Mouse (Mus musculus): Measurements from ENCODE around the gene Irx5.

Irx5 gene

DNA sequence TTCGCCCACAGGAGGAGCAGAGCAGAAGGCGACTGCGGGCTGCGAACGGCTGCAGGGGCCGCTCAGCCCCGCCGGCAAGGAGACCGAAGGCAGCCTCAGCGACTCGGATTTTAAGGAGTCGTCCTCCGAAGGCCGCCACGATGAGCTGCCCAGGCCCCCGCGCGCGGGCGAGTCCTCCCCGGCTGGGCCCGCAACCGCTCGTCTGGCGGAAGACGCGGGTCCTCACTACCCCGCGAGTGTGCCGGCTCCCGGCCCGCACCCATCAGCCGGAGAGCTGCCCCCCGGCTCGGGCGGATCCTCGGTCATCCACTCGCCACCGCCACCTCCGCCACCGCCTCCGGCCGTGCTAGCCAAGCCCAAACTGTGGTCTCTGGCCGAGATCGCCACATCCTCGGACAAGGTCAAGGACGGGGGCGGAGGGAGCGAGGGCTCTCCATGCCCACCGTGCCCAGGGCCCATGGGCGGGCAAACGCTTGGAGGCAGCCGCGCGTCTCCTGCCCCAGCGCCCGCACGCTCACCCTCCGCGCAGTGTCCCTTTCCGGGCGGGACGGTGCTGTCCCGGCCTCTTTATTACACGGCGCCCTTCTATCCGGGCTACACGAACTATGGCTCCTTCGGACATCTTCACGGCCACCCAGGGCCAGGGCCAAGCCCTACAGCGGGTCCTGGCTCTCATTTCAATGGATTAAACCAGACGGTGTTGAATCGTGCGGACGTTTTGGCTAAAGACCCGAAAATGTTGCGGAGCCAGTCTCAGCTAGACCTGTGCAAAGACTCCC is 2.8 kb downstream of the Irx5 start:
- DNase-seq (ENCODE audit: low spot score): peak; percentile 15

DNA sequence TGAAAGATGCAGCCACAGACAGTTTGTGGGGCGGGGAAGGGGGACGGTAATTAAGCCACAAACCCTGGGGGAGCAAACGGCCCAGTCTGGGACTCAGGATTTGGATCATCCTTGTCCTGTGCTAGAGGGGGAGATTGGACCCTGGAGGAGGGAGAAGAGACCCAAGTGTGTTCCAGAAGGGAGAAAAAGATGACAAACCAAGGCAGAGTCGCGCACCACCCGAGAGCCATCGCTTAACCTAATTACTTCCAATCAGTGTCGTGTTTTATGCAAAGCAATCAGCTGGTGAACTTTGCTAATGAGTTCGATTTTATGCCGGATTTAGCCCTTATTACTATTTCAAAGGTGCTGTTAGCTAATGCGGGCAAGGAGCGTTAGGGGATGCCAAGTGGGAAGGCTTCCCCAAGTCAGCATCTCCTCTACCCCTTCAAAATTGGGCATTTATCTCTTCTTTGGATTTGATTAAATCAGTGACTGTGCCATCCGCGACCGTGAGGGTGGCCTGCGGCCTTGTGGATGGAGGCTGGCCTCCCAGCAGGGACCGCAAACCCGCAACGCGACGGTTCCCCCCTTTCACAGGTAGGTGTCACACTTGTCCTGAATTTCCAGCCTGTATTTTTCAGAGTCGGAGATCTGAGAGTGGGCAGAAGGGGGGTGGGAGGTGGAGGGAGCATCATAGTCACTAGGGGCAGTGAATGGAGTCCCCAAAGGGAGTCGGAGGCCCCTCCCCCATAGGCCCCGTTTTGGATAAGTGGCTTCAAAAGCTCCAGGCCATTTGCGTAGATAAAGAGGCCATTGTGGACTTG is 4.3 kb downstream of the Irx5 start:
- peak; percentile 36 for DNase-seq (ENCODE audit: low spot score)

DNA sequence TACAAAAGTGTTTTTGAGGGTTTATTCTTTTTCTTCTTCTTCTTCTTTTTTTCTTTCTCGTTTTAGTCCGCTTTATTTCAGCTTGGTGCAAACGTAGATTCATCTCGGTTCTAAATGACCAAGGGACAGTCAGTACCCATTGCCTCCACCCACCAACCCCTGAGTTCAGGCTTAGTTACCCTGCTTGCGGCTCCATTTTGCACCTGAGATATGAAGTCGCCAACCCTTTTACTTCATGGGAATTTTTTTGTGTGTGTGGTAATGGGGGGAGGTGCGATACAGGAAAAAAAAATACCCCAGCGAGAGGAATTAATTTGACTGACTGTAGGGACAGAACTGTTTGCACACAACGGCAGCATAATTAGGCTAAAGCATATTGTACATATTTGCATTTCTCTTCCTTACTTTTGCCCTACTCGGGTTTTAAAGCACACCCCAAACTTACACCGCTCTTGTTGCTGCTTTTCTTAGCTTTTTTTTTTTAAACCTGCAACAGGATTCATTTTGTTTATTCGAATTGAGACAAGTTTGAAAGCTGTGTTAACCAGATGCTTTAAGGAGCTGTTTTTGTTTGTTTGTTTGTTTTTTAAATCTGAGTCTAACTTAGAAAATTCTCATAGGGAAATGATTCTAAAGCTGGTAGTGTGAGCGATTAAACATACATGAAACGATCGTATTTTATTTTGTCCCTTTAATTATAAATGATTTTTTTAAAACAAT is 5.1 kb downstream of the Irx5 start:
- peak; percentile 23 for DNase-seq (ENCODE audit: low spot score)

DNA sequence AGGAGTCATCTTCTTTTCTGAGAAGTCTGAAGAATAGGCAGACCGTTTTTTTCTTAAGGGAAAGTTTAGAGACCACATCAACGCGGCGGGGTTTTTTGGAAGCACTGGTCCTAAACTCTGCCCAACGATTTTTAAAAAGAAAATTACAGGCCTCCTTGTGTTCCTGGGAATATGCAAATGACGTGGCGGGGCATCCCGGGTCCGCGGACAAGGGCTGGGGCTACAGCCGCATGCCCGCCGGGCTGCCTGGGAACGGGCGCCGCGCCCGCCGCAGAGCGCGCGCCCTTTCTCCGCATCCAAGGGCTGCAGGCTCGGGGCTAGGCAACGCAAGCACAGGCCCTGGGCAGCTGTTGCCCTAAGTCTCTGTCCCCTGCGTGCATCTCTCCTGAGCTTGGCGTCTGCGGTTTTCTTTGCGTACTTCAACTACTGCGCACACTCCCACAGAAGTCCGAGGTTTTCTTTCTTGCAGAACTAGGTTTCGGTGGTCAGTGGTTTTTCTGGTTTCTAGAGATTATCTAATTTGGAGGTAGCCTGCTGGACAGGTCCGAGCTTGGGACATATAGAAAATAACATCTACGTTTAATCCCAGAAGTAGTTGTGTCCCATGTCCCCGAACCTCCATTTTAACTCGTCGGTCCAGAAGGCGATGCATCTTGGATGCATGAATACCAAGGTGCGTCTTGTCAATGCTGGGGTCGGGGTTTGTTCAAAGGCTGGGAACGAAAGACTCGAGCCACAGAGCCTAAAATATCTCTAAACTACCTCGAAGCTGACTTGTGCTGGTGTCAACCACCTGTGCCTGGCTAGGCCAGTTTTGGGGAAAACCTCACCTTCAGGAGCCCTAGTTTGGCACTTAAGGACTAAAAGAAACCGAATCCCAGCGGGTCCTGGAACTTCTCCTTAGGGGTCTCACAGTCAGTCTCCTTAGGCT is 6.1 kb downstream of the Irx5 start:
- DNase-seq (ENCODE audit: low spot score): no peak

DNA sequence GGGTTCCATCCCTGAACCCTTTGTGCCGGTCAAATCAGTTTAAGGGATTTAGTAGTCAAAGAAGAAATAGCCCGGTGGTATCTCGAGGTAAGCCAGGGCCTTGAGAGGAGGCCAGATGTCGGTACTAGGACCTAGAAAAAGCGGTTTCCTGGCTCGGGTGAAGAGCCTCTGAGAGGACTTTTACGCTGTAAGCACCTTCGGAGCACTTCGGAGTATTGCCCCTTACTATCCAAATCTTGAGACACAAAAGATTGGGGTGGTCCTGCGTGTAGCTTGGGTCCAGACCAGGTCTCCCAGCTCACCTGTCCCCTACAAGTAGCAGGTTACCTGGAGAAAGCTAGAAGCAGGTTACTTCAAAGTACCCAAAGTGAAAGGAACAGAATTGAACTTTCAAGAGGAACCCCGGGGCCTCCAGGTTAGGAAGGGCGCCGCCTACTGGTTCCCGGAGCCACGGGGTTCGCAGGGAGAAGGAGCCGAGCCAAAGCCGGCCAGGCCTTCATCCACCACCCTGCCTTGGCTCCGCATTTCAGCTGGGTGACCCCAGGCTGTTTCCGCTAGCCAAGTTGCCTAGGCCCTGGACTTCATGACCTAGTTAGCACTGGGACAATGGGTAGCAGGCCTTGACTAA is 6.8 kb downstream of the Irx5 start:
- peak; percentile 19 for DNase-seq (ENCODE audit: low spot score)

DNA sequence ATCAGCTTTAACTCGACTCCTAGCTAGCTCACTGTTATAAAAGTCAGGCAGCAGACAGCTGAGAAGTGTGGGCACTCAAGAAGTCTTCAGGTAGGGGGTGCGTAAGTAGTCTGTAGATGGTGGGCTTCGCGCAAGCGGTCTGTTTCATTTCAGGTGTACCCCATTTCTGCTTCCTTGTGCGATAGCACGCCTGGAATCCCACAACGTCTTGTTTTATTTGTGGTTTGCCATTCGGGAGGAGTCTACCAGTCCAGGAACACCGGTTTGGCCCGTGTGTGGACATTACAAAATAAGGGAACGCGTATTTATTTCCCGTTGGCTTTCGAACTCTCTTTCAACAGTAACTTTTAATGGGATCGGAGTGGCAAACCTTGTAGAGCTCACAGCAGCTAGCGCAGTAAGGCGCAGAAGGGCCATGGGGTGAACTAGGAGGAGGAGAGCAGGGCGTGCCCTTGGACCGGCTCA is 7.4 kb downstream of the Irx5 start:
- peak; percentile 12 for DNase-seq (ENCODE audit: low spot score)

DNA sequence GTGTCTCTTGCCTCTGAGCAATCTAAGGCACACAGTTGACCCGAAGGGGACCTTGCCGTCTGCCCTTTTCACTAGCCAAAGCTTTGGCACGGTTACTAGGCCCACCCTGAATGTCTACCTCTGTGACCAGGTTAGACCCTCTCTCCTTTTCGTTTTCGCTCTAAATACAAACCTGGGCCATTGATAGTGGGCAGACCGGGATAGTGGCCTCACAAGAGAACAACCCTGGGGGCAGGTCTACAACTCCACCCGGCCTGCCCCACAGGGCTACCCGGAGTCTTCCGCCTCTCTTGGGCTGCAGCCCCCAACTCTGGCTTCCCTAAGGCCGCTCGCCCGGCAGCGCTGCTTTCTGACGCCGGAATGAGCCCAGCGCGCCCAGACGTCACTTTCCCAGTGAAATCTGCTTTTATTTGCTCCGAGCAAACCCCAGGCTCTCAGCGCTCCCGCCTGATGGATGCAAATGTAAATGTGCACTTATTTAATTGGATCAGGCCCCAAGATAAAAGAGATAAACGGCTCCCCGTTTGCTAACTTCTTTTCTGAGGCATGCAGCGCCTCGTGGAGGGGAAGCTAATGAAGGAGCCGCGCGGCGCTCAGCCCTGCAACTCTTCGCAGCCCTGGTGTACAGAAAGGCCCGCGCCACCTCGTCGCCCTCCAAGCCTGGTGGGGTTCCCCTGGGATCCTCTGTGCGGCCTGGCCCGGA is 8.0 kb downstream of the Irx5 start:
- DNase-seq (ENCODE audit: low spot score): peak; percentile 22

DNA sequence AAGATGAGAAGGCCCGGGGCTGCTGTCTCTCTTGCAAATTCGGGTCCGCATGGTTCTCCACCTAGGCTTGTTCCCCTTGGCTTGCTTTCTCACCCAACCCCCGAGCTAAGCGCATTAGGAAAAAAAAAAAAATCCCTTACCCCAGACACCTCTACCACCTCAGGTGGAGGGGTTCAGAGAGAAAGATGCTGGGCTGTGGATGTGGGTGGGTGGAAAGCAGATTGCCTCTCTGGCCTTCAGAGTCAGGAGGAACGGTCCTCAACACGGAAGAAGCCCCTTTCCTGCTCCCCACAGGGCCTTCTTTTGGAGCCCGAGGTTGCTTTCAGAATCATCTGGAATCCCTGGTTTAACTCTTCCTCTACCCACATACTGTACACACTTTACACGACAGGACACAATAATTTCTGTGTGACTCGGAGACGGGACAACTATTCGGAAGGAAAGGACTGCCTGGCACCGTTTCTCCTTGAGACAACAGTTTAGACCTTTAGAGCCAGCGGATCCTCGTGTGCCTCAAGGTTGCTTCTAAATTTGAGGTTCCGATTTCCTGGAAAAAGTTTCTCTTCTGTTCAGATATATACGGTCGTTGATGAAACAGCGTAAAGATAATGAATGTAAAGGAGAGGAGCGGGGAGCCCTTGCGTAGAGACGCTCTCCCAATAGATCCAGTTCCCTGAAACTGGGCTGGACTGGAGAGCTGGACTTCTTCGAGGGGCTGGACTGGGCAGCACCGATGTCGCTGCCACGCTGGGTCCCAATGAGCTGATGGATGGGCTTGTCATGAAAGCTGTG is 8.7 kb downstream of the Irx5 start:
- DNase-seq (ENCODE audit: low spot score): no peak

DNA sequence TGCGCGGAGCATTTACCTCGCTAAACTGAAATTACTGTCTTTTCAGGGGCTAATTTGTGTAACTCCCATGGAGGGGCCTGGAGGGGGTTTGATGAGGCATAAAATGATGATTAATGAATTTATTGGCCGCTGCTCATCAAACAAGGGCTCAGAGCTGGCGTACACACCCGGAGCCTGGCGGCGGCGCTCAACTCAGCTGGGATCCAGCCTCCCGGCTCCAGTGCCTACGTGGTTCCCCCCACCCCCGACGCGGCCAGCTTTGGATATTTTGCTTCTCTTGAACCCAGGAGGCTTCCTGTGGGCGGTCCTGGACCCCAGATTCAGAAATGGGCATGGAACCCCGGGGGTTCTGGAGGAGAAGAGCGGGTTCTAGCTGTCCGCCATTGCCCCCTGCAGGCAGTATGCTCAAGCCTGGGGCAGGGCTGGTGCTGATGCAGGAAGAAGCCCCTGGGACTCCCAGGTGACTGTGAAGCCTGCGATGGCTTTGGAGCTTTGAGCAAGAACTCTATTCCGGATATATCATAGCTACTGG is 9.4 kb downstream of the Irx5 start:
- DNase-seq (ENCODE audit: low spot score): no peak

DNA sequence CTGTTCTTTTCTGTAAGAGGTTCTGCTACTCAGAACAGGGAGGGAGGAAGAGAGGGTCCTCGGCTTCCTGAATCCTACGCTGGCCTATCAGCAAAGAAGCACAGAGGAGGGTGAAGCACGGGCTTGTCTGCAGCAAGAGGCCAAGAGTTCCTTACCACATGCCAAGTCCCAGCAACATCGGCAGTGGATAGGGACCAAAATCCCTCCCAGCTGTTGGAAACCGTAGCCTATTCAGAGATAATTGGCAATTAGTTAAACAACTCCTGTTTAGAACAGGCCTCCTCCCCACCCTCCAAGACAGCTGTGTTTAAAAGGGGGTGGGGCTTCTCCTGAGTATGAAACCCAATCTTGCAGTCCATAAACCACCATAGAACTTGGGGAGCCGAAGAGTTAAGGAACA is 22.1 kb downstream of the Irx5 start:
- DNase-seq (ENCODE audit: low spot score): no peak

DNA sequence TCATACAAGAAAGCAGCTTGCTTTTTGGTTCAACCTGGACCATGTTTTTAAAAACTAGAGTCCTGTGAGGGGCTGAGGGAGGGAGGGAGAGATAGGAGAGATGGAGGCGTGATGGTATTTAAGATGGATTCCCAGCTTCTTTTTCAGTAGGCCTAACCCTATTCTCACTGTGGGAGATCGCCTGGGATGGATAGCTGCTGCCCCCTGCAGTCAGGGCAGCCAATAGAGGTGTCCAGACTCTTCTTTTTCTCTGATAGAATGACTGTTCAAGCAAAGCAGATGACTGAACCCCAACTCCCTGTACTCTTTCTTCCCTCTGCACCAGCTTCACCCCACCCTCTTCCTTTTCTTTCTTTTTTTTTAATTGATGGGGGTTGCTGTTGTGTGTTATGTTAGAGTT is 23.1 kb downstream of the Irx5 start:
- no peak for DNase-seq (ENCODE audit: low spot score)

DNA sequence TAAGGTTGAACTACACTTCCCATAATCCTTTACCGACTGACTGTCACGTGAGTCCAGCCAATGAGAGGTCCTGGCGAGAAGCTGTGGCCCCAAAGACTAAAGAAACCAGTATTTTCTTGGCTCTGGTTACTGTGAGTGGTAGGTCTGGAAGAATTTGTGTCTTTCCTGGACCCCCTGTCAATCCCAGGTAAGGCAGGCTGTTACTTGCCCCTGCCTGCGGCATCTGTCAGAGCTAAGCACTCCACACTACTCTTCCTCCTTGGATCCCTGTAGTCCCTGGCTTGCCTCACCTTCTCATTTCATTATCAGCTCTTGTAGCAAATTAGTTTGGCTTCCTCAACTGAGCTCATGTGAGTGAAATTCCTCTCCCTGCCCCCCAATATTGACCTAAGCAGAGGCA is 30.5 kb downstream of the Irx5 start:
- no peak for DNase-seq (ENCODE audit: low spot score)

DNA sequence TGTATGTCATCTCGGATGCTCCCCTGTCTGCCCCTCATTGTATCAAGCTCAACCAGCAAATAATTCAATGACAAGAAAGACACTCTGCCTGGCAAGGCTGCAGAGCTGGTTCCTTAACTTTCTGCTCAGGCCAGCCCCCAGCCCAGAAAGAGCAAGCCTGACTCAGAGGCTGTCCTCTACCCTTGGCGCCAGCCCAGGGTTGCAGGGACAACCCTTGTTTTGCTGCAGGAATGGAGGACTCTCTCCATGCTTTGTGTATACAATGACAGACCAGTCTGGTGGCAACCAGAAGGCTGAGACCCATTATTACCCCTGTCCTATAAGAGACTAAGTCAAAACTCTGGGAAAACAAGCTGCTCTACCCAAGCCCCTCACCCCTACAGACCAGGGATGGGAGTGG is 46.8 kb downstream of the Irx5 start:
- no peak for DNase-seq (ENCODE audit: low spot score)

DNA sequence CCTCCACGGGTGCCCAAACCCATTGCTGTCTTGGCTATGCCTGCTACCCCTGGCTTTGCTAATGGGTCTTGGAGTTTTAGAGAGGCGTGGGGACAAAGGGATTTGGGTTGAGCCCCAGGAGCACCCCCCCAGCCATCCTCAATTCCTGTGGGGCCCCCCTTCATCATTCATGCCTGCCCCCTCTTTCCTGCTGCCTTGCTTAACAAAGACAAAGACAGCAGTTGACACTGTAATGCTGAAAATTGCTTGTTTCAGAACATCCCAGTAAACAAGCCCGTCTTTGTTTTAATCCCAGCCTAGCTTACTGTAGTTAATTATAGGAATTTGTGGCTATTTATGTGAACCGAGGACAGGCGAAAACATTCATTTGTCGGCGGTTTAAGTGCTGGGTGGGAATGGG is 50.7 kb downstream of the Irx5 start:
- DNase-seq (ENCODE audit: low spot score): no peak

DNA sequence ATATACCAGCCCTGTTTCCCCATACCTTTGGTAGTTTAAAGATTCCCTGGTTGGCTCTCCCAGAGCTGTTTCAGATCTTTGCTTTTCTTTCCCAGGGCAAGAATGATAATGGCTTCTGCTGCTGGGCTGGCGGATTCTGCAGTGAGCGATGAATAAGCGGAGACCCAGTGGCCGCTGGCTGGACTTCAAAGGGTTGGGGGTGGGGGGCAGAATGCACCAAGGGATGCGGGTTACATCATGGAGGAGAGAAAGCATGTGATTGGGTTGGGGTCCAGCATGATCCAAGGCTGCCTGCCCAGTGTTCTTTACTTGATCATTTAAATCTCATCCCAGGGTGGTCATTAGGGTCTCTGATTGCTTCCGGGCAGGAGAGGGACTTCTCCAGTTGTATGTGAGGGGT is 56.2 kb downstream of the Irx5 start:
- no peak for DNase-seq (ENCODE audit: low spot score)

DNA sequence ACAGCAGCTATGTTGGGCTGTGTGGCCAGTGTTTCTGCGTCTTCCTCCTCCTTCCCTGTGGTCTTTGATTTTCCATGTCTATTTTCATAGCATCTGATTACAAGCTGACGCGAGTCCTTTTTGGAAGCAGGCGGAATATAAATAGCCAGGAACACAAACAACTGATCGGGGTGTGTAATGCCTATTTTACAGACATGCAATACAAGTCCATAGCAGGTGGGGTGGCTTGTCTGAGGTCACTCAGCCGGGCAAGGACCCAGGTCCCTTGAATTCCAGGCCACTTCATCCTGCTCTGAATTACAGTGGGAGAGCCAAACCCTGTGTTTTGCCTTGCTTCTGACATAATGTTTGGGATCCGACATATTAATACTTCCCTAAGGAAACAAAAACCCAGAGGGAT is 63.2 kb downstream of the Irx5 start:
- DNase-seq (ENCODE audit: low spot score): no peak

Data from yolk sac, embryonic 10.5 days (tissue).